Mouse (Mus musculus) liver, embryonic 14.5 days (tissue): ENCODE results near the gene Ndufaf8. TPM values are rescaled to one million over a fixed set of nuclear protein-coding genes. Genes with fewer than 3 reads are reported as not detected.

ENCODE experiments used
- ATAC-seq: fragments of 200-750 bp; cut with Nextera tagmentation; 2 replicates; pipeline ENCODE4 v1.8.0; 2017; ENCODE audit warnings: moderate number of reproducible peaks, mild to moderate bottlenecking, moderate library complexity; ENCODE audit not compliant: insufficient read depth
- DNase-seq, 3 experiments: peaks; one replicate each; pipeline ENCODE4 v3.0.0-alpha.2; 2012 to 2013; ENCODE audit warnings: low read depth in 3 of 3, low spot score in 3 of 3
- H3K27ac ChIP-seq: fragments of 300-500 bp; sonication (generic); 2 replicates; pipeline ENCODE4 v1.5.1; 2014; ENCODE audit warnings: moderate library complexity, mild to moderate bottlenecking, control low read depth, inconsistent platforms
- H3K27me3 ChIP-seq: fragments of 300-500 bp; sonication (generic); 2 replicates; pipeline ENCODE4 v1.6.1; 2014; ENCODE audit warnings: mild to moderate bottlenecking, low read length, moderate library complexity; ENCODE audit not compliant: control insufficient read depth, insufficient read depth
- H3K36me3 ChIP-seq: fragments of 300-500 bp; sonication (generic); replicated peaks from 2 replicates; pipeline ENCODE4 v1.6.1; 2014; ENCODE audit warnings: low read depth; ENCODE audit not compliant: control insufficient read depth, insufficient read depth
- H3K4me1 ChIP-seq, 2 experiments: fragments of 200-500 bp in 1 of 2; fragments of 300-500 bp in 1 of 2; sonication (generic) in 1 of 2; replicated peaks; 2 replicates each; pipeline ENCODE4 v1.6.1; 2012 to 2014; ENCODE audit warnings: antibody characterized with exemption in 1 of 2, inconsistent platforms in 1 of 2, low read length in 1 of 2; ENCODE audit not compliant: control insufficient read depth in 2 of 2, insufficient read depth in 2 of 2
- H3K4me2 ChIP-seq: fragments of 300-500 bp; sonication (generic); 2 replicates; pipeline ENCODE4 v1.6.1; 2014; ENCODE audit warnings: low read depth, mild to moderate bottlenecking, control low read depth, moderate library complexity
- H3K4me3 ChIP-seq, 2 experiments: fragments of 200-500 bp in 1 of 2; fragments of 300-500 bp in 1 of 2; sonication (generic) in 1 of 2; 2 replicates each; pipeline ENCODE4 v1.5.1; 2012 to 2014; ENCODE audit warnings: low read depth in 2 of 2, low read length in 2 of 2, mild to moderate bottlenecking in 2 of 2, control low read depth in 1 of 2, inconsistent platforms in 1 of 2, moderate library complexity in 1 of 2; ENCODE audit not compliant: insufficient read depth in 1 of 2
- H3K9ac ChIP-seq: fragments of 300-500 bp; sonication (generic); replicated peaks from 2 replicates; pipeline ENCODE4 v1.6.1; 2014; ENCODE audit warnings: mild to moderate bottlenecking, control low read depth, moderate library complexity
- H3K9me3 ChIP-seq: fragments of 300-500 bp; sonication (generic); 2 replicates; pipeline ENCODE4 v1.6.1; 2016; ENCODE audit warnings: low read length, mixed read lengths; ENCODE audit not compliant: control insufficient read depth
- CTCF ChIP-seq: IDR thresholded peaks from 2 replicates; pipeline ENCODE4 v1.5.1; 2016; ENCODE audit warnings: antibody characterized with exemption, low read depth, control low read depth
- EP300 ChIP-seq: IDR thresholded peaks from 2 replicates; pipeline ENCODE4 v1.6.1; 2016; ENCODE audit warnings: antibody characterized with exemption, low read depth
- WGBS: fragments of 180-500 bp; shearing (Covaris S2); extraction: QIAGEN DNeasy Blood & Tissue Kit; methylation state at CpG from one replicate; pipeline ENCODE4 v1.1.7; 2014; ENCODE audit not compliant: insufficient replicate concordance; 5-methylcytosine and 5-hydroxymethylcytosine counted together
- polyA plus RNA-seq, 2 experiments: library from polyadenylated mRNA; depleted of rRNA in 1 of 2; stranded (reverse) in 1 of 2; unstranded in 1 of 2; fragments of >200 nt; fragmentation: Nextera tagmentation in 1 of 2; extraction: Ambion mirVana in 1 of 2; gene quantifications; 2 replicates each; pipeline versions ENCODE4 v1.2.1 to v1.2.3; 2012 to 2014

The Ndufaf8 gene
- polyA plus RNA-seq, 2 experiments: 20.3 to 52.9 TPM

GRCm38 (mm10) chr11:120134847-120135530 is 36.3 kb downstream of the Ndufaf8 start:
- no peak overlapping the region for H3K27ac ChIP-seq
- DNase-seq (no peak), ATAC-seq (no peak)
- H3K36me3 ChIP-seq: peaks cover 12% of the 10 kb centered on the region
- no peak overlapping the region for H3K4me2 ChIP-seq
- TF ChIP-seq CTCF: no peak
- TF ChIP-seq EP300: no peak
- H3K9me3 ChIP-seq: no peaks in the 10 kb centered on the region
- H3K4me1 ChIP-seq: peaks cover 24 to 48% of the 10 kb centered on the region in 2 experiments
- no peak overlapping the region for H3K9ac ChIP-seq
- H3K27me3 ChIP-seq: no peaks in the 10 kb centered on the region
- no peak overlapping the region for H3K4me3 ChIP-seq
- whole genome bisulfite sequencing: 68% methylated on average over 9 of the region's 9 CpGs

GRCm38 (mm10) chr11:120136195-120136594 is 37.5 kb downstream of the Ndufaf8 start:
- H3K27me3 ChIP-seq: no peaks in the 10 kb centered on the region
- TF ChIP-seq CTCF (no peak), EP300 (no peak)
- peaks cover 12% of the 10 kb centered on the region for H3K36me3 ChIP-seq
- no peak overlapping the region for H3K9ac ChIP-seq
- no peak overlapping the region for H3K27ac ChIP-seq
- DNase-seq (no peak), ATAC-seq (no peak)
- H3K4me2 ChIP-seq: peak overlapping the region; percentile 28; the same call in 1 of the 2 replicates
- no peaks in the 10 kb centered on the region for H3K9me3 ChIP-seq
- H3K4me1 ChIP-seq: peaks cover 24 to 48% of the 10 kb centered on the region in 2 experiments
- no peak overlapping the region for H3K4me3 ChIP-seq
- 74% methylated on average over 8 of the region's 8 CpGs for WGBS

DNA sequence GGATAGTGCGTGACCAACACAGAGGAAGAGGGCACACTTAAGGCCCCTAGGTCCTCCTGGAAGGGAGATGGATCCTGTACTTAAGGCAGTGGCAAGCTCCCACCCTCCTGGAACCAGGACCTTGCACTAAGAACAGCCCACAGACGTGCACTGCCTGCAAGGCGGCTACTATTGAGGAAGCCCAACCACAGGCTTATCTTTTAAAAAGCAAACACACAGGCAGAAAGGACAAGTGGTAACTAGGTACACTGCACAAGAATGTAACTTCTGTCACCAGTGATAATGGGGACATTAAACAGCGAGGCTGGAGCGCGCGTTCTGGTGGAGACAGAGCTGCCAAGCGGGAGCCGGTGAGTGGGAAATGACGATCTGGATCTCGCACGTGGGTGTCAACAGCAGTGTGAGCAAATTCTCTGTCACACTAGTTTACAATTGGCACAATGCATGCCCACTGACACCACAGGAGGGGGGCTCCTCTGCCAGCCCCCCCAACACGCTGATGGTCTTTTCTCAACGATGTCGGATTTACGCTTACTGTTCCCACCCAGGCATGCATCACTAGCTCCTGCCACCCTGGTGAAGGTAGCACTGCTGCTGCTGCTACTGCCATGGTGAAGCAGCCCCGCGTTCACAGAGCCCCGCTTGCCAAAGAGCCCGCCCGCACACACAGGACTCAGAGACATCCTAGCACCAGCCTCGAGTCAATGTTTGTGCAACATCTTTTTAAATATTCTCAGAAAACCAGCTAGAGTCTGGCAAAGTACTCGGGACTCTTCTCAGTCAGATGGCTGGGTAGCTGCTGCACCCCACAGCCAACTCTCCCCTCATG is 38.3 kb downstream of the Ndufaf8 start:
- Histone ChIP-seq H3K9ac (no peak overlapping the region), H3K4me1 (peaks cover 24 to 48% of the 10 kb centered on the region in 2 experiments), H3K4me3 (no peak overlapping the region), H3K4me2 (peak overlapping the region; percentile 28), H3K27me3 (no peaks in the 10 kb centered on the region), H3K36me3 (peaks cover 12% of the 10 kb centered on the region), H3K9me3 (no peaks in the 10 kb centered on the region), H3K27ac (peak overlapping the region; percentile 25)
- TF ChIP-seq EP300 (peak; percentile 70), CTCF (no peak)
- peak in 2 of 3 experiments; percentile 49 to 51 for DNase-seq
- WGBS: 31% methylated on average over 23 of the region's 23 CpGs
- ATAC-seq: peak; percentile 87

DNA sequence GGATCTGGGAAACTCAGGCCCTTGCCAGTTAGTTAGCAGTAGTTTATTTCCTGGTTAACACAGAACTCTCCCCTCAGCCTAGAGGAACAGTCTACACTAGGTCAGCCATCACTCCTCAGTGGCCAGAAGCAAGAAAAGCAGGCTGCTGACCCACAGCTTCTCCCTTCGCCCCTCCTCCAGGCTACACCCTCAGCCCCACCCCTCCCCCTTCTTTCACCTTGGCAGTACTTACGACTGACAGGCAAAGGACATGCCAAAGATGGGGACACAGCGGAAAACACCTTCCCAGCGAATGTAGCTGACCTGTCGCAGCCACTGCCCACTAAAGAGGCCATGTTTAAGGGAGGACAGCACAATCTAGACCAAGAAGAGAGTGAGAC is 38.9 kb downstream of the Ndufaf8 start:
- TF ChIP-seq EP300 (no peak), CTCF (no peak)
- H3K27ac ChIP-seq: no peak overlapping the region
- H3K4me2 ChIP-seq: peak overlapping the region; percentile 28; the same call in 1 of the 2 replicates
- ATAC-seq (no peak), DNase-seq (no peak)
- H3K4me1 ChIP-seq: peaks cover 24 to 48% of the 10 kb centered on the region in 2 experiments
- H3K36me3 ChIP-seq: peaks cover 12% of the 10 kb centered on the region
- no peaks in the 10 kb centered on the region for H3K27me3 ChIP-seq
- no peak overlapping the region; the same call in 1 of the 2 replicates for H3K9ac ChIP-seq
- H3K9me3 ChIP-seq: no peaks in the 10 kb centered on the region
- H3K4me3 ChIP-seq: no peak overlapping the region
- 46% methylated on average over 5 of the region's 5 CpGs for WGBS

- DNase-seq: peak in 1 of 3 experiments; percentile 26
- H3K4me2 ChIP-seq: no peak overlapping the region
- no peak for ATAC-seq
- peaks cover 24 to 58% of the 10 kb centered on the region in 2 experiments for H3K4me1 ChIP-seq
- no peaks in the 10 kb centered on the region for H3K9me3 ChIP-seq
- H3K9ac ChIP-seq: no peak overlapping the region
- 20% methylated on average over 10 of the region's 10 CpGs for WGBS
- H3K4me3 ChIP-seq: no peak overlapping the region
- H3K27ac ChIP-seq: no peak overlapping the region
- peaks cover 6% of the 10 kb centered on the region for H3K36me3 ChIP-seq
- TF ChIP-seq CTCF: no peak
- no peak for TF ChIP-seq EP300
- no peaks in the 10 kb centered on the region for H3K27me3 ChIP-seq
These were observed 40.6 kb downstream of the Ndufaf8 start for GRCm38 (mm10) chr11:120139309-120139731.
